Mouse (Mus musculus) erythroblast, adult 5-6 weeks (primary cell): ENCODE results near the gene Ostm1. TPM values are rescaled to one million over a fixed set of nuclear protein-coding genes. Genes with fewer than 3 reads are reported as not detected.

Experiments used
- ATAC-seq: replicated peaks from 2 replicates; pipeline ENCODE4 v1.8.0; 2016; ENCODE audit warnings: moderate number of reproducible peaks, mild to moderate bottlenecking, moderate TSS enrichment, inconsistent platforms; ENCODE audit not compliant: poor library complexity, low FRiP score, severe bottlenecking
- total RNA-seq, 2 experiments: library from RNA; stranded (forward) in 1 of 2; stranded (reverse) in 1 of 2; fragments of 150-400 nt in 1 of 2; fragments of 200-764, 138-1000 nt in 1 of 2; gene quantifications; 2 replicates each; pipeline versions ENCODE4 v1.2.3 to v1.2.4; 2015 to 2017; ENCODE audit warnings: low replicate concordance in 2 of 2

The Ostm1 gene
- total RNA-seq, 2 experiments from 2014 or later: 14.7 to 24.2 TPM

GRCm38 (mm10) chr10:42613639-42614381 is 30.2 kb downstream of the Ostm1 start:
- ATAC-seq: no peak

GRCm38 (mm10) chr10:42614766-42615165 is 31.1 kb downstream of the Ostm1 start:
- ATAC-seq: no peak

DNA sequence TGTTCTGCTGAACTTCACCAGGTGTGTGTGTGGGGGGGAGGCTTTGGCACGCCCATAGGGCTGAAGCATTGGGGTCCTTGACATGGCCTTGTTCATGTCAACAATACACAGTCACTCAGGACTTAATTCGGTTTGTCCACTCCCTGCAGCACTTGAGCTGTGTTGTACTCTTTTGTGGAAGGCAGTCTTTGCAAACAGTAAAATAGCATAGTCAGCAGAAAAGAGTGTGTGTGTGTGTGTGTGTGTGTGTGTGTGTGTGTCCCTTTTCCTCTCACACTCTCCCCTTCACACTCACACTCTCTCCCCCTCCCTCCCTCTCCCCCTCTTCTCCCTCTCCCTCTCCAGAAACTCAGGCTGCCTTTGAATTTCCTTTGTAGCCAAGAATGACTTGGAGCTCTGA is 34.7 kb downstream of the Ostm1 start:
- no peak for ATAC-seq

DNA sequence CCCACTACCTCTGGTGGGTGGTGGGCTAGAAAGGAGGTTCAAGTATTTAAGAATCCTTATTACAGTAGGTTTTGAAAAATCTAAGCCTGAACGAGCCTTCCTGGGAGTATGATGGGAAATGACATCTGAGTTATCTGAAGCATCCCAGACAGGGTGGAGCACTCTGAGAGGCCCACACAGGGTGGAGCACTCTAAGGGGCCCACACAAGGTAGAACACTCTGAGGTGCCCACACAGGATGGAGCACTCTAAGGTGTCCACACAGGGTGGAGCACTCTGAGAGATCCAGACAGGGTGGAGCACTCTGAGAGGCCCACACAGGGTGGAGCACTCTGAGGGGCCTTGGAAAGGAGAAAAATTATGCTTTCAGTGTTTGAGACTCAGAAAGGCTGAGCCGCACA is 42.3 kb downstream of the Ostm1 start:
- ATAC-seq: peak; percentile 67

- ATAC-seq: no peak
These were observed 47.2 kb downstream of the Ostm1 start for GRCm38 (mm10) chr10:42630596-42631355.

GRCm38 (mm10) chr10:42631754-42632452 is 48.3 kb downstream of the Ostm1 start:
- no peak for ATAC-seq

GRCm38 (mm10) chr10:42632453-42633360 is 49.1 kb downstream of the Ostm1 start:
- no peak for ATAC-seq

- no peak for ATAC-seq
These were observed 49.9 kb downstream of the Ostm1 start for GRCm38 (mm10) chr10:42633361-42634121.

DNA sequence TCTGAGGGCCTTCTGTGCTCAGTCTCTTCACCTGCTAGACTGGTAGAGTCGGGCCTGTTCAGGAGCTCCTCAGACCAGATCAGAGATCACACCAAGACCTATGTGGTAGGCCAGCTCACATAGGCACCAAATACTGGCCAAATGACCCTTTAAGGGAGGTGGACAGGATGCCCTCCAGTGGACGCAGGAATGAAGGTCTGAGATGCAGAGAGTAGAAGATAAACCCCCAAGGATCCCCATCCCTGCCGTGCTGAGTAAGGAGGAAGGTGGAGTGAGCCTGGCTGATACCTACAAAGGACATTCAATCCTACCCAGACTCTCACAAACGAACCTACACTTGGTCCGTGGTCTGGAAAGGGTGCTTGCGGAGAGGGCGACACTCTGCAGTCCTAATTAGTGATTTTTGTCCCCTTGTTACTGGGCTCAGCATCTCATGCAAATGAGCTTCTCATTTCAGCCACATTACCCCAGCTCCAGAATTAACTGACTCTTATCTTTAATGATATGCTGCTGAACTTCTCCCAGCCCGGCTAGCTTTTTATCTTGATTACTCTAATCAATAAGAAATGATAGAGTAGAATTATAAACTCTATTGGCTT is 50.6 kb downstream of the Ostm1 start:
- ATAC-seq: no peak

GRCm38 (mm10) chr10:42635046-42635445 is 51.4 kb downstream of the Ostm1 start:
- no peak for ATAC-seq

GRCm38 (mm10) chr10:42635566-42636359 is 52.1 kb downstream of the Ostm1 start:
- ATAC-seq: no peak

- no peak for ATAC-seq
These were observed 52.9 kb downstream of the Ostm1 start for GRCm38 (mm10) chr10:42636360-42637182.

GRCm38 (mm10) chr10:42637183-42637788 is 53.7 kb downstream of the Ostm1 start:
- ATAC-seq: peak; percentile 75

- ATAC-seq: no peak
These were observed 56.2 kb downstream of the Ostm1 start for GRCm38 (mm10) chr10:42639856-42640255.

- no peak for ATAC-seq
These were observed 60.0 kb downstream of the Ostm1 start for GRCm38 (mm10) chr10:42643638-42644037.

- no peak for ATAC-seq
These were observed 62.7 kb downstream of the Ostm1 start for GRCm38 (mm10) chr10:42646340-42646739.

DNA sequence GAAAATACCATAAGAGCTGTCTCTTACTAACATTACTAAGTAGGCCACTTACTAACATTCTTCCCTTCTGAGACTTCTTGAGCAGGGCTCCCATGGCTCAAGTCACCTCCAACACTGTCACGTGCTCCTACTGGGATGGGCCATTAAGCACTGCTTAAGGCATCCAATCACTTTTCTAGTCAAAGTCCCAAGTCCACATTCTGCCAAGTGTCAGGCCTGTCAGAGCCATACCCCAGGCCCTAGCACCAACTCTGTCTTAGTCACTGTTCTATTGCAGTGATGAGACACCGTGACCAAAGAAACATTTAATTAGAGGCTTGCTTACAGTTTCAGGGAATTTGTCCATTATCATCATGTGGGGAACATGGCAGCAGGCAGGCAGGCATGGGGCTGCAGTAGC is 78.3 kb downstream of the Ostm1 start:
- ATAC-seq: no peak
